Mouse (Mus musculus): ENCODE results near the gene Tmub2.
A peak's percentile ranks its signal among the peaks of the same experiment; 100 is the strongest.
"Not testable (repeated sequence)": the region's sequence is repeated elsewhere in the genome, so short reads cannot be mapped to it uniquely, and the experiment has no call there.

Gene Tmub2

GRCm38 (mm10) chr11:102280267-102280666, 4.5 kb upstream of the Tmub2 start:
- DNase-seq, result not testable (repeated sequence)

GRCm38 (mm10) chr11:102283922-102284321, 809 bp upstream of the Tmub2 start:
- no peak for DNase-seq

GRCm38 (mm10) chr11:102285095-102285834, 534 bp downstream of the Tmub2 start:
- DNase-seq, result no peak

- no peak for DNase-seq
Measured at GRCm38 (mm10) chr11:102287485-102287884, 2.8 kb downstream of the Tmub2 start.

- DNase-seq, result no peak
Measured at GRCm38 (mm10) chr11:102288027-102288804, 3.5 kb downstream of the Tmub2 start.

- DNase-seq, result peak; percentile 59
Measured at GRCm38 (mm10) chr11:102288913-102289312, 4.2 kb downstream of the Tmub2 start.

GRCm38 (mm10) chr11:102289511-102290100, 4.9 kb downstream of the Tmub2 start:
- DNase-seq, result no peak

- no peak for DNase-seq
Measured at GRCm38 (mm10) chr11:102290141-102290540, 5.4 kb downstream of the Tmub2 start.

GRCm38 (mm10) chr11:102291051-102291535, 6.4 kb downstream of the Tmub2 start:
- DNase-seq, result no peak

- DNase-seq, result no peak
Measured at GRCm38 (mm10) chr11:102293971-102294370, 9.2 kb downstream of the Tmub2 start.

- no peak for DNase-seq
Measured at GRCm38 (mm10) chr11:102294416-102294815, 9.7 kb downstream of the Tmub2 start.

GRCm38 (mm10) chr11:102294887-102295597, 10.3 kb downstream of the Tmub2 start:
- DNase-seq, result peak; percentile 57

GRCm38 (mm10) chr11:102295598-102296471, 11.1 kb downstream of the Tmub2 start:
- DNase-seq, result peak; percentile 73

- DNase-seq, result peak; percentile 100
Measured at GRCm38 (mm10) chr11:102296491-102297472, 12.1 kb downstream of the Tmub2 start, which contains the start of gene Atxn7l3. Gene Atxn7l3, minus strand, starts transcription at chr11:102296631.

- DNase-seq, result no peak
Measured at GRCm38 (mm10) chr11:102297577-102298556, 13.1 kb downstream of the Tmub2 start.

GRCm38 (mm10) chr11:102299839-102300238, 15.1 kb downstream of the Tmub2 start:
- peak; percentile 80 for DNase-seq

GRCm38 (mm10) chr11:102304141-102304540, 19.4 kb downstream of the Tmub2 start:
- DNase-seq, result no peak

GRCm38 (mm10) chr11:102305359-102305758, 20.6 kb downstream of the Tmub2 start:
- DNase-seq, result no peak

GRCm38 (mm10) chr11:102308104-102308503, 23.4 kb downstream of the Tmub2 start:
- DNase-seq, result no peak
